Comparison of ENCODE assay signal across 10 mouse cellular contexts in genomic region chr17:84480464-84481355, GRCm38 (mm10). TPM values are rescaled to one million over a fixed set of nuclear protein-coding genes. Genes with fewer than 3 reads are reported as not detected.
DNase-seq lines count a peak whose midpoint lies in the region; ATAC-seq and TF ChIP-seq lines count a peak whose summit lies in the region.
"Had no signal": no experiment of that assay in that cellular context is flagged by ENCODE, and none has a peak within 500 bp of the region (broad histone marks: within the 10 kb centered on the region; RNA-seq: fewer than 3 reads in every experiment).

No protein-coding gene starts in this region.

- ATAC-seq in forebrain, embryonic 16.5 days, result peak; percentile 33; the same call in 1 of the 2 replicates

- H3K4me2 ChIP-seq in forebrain, embryonic 16.5 days (ENCODE audit: low read length), result no peak overlapping the region
- H3K4me2 ChIP-seq: embryonic facial prominence, embryonic 15.5 days had no signal

- no peaks in the 10 kb centered on the region for H3K4me1 ChIP-seq in liver, adult 2 months (ENCODE audit: control insufficient read depth, insufficient read depth, low read length)
- H3K4me1 ChIP-seq in forebrain, embryonic 16.5 days (replicated peaks; ENCODE audit: control insufficient read depth, insufficient read depth, low read length), result 0 out of 2 replicates have a peak, but pooled peaks cover 3% of the 10 kb centered on the region
- H3K4me1 ChIP-seq: embryonic facial prominence, embryonic 15.5 days had no signal

- DNase-seq in liver, adult 2 months (ENCODE audit: extremely low read depth, low read depth, low spot score), result peak; percentile 35
- no peak for DNase-seq in liver
- peak; percentile 65 for DNase-seq in adrenal gland, adult 2 months
- DNase-seq in lung, postnatal 36 days, result peak; percentile 72
- DNase-seq in testis, postnatal 14 days (ENCODE audit: low spot score), result no peak
- DNase-seq in gastrocnemius, postnatal 4 days (ENCODE audit: low spot score in 2 of 2), result no peak
- DNase-seq in ovary, postnatal 36 days (ENCODE audit: low spot score), result no peak

- H3K27me3 ChIP-seq in liver, adult 2 months (ENCODE audit: control insufficient read depth, insufficient read depth, low read length), result no peaks in the 10 kb centered on the region
- no peaks in the 10 kb centered on the region for H3K27me3 ChIP-seq in forebrain, embryonic 16.5 days (replicated peaks; ENCODE audit: control insufficient read depth, insufficient read depth, low read length)
- H3K27me3 ChIP-seq: embryonic facial prominence, embryonic 15.5 days had no signal

- TF ChIP-seq POLR2A in liver, adult 2 months (IDR thresholded peaks at IDR 0.05; ENCODE audit: extremely low read depth, insufficient read depth, low read length), result no peak

- H3K4me3 ChIP-seq in liver, adult 2 months (ENCODE audit: insufficient read depth, low read depth, low read length), result no peak overlapping the region
- no peak overlapping the region for H3K4me3 ChIP-seq in forebrain, embryonic 16.5 days (replicated peaks; ENCODE audit: low read length)
- H3K4me3 ChIP-seq: embryonic facial prominence, embryonic 15.5 days had no signal

- H3K9ac ChIP-seq in liver, adult 2 months (ENCODE audit: low read depth, low read length), result no peak overlapping the region
- no peak overlapping the region for H3K9ac ChIP-seq in forebrain, embryonic 16.5 days (replicated peaks; ENCODE audit: low read depth, low read length)
- H3K9ac ChIP-seq: embryonic facial prominence, embryonic 15.5 days had no signal

- TF ChIP-seq CTCF in liver, adult 2 months (IDR thresholded peaks at IDR 0.05; ENCODE audit: low read depth, low read length), result peak; percentile 44

- no peaks in the 10 kb centered on the region for H3K36me3 ChIP-seq in liver, adult 2 months (ENCODE audit: control insufficient read depth, insufficient read depth, low read length)
- H3K36me3 ChIP-seq in forebrain, embryonic 16.5 days (ENCODE audit: control insufficient read depth, insufficient read depth), result no peaks in the 10 kb centered on the region
- H3K36me3 ChIP-seq: embryonic facial prominence, embryonic 15.5 days had no signal

- H3K79me2 ChIP-seq in liver, adult 2 months (ENCODE audit: control insufficient read depth, insufficient read depth, low read length), result no peaks in the 10 kb centered on the region

- 49% methylated on average over 15 of the region's 15 CpGs for WGBS in liver, adult 2 months
- WGBS in forebrain, embryonic 16.5 days, result 42% methylated on average over 15 of the region's 15 CpGs

- no peaks in the 10 kb centered on the region for H3K9me3 ChIP-seq in forebrain, embryonic 16.5 days (ENCODE audit: control insufficient read depth, low read length)
- H3K9me3 ChIP-seq: embryonic facial prominence, embryonic 15.5 days had no signal

- no peak overlapping the region for H3K27ac ChIP-seq in liver, adult 2 months (replicated peaks; ENCODE audit: insufficient read depth, low read depth, low read length)
- H3K27ac ChIP-seq in forebrain, embryonic 16.5 days (ENCODE audit: low read length), result no peak overlapping the region
- H3K27ac ChIP-seq: embryonic facial prominence, embryonic 15.5 days; macrophage had no signal

RNA-seq across cellular contexts. Expression of gene Thada, which starts 14.7 kb away (rescaled TPM):
- 6.1 and 7.4 TPM in 2 replicates for total RNA-seq in liver, adult 2 months (2014; rRNA removed)
- 1.8 and 2.8 TPM in 2 replicates for polyA plus RNA-seq in liver, adult 2 months (2012; rRNA removed)
- 10 to 100 TPM; 19.4 to 21.2 TPM for total RNA-seq in adrenal gland, adult 2 months (2021)
- 8.1 and 11.9 TPM in 2 replicates for polyA plus RNA-seq in adrenal gland, adult 2 months (2012; rRNA removed)
- polyA plus RNA-seq in forebrain, embryonic 16.5 days (2015; fragmentation: Nextera tagmentation; extraction: Ambion mirVana), result 5.9 and 6.6 TPM in 2 replicates
- 10 to 100 TPM; 12.2 to 15.0 TPM for total RNA-seq in gastrocnemius, postnatal 4 days (2021)

RNA-seq across cellular contexts. Expression of gene Plekhh2, which starts 31.0 kb away (rescaled TPM):
- 0.65 and 1.3 TPM in 2 replicates for total RNA-seq in liver, adult 2 months (2014; rRNA removed)
- 0.42 and 0.46 TPM in 2 replicates for polyA plus RNA-seq in liver, adult 2 months (2012; rRNA removed)
- total RNA-seq in adrenal gland, adult 2 months (2021), result 1 to 10 TPM; 3.0 to 4.4 TPM
- 0.98 and 1.0 TPM in 2 replicates for polyA plus RNA-seq in adrenal gland, adult 2 months (2012; rRNA removed)
- polyA plus RNA-seq in forebrain, embryonic 16.5 days (2015; fragmentation: Nextera tagmentation; extraction: Ambion mirVana), result 0.84 and 1.7 TPM in 2 replicates
- 10 to 100 TPM; 11.7 to 18.0 TPM for total RNA-seq in gastrocnemius, postnatal 4 days (2021)

Comparison
In these comparisons a context has a peak if more than half of its experiments do, and no peak if none do; other contexts are left out.
1. DNase-seq: peak in liver, adult 2 months (single experiment), adrenal gland, adult 2 months (single experiment) and lung, postnatal 36 days (single experiment); none in liver (single experiment), testis, postnatal 14 days (single experiment), gastrocnemius, postnatal 4 days (0 of 2) and ovary, postnatal 36 days (single experiment).